Mouse (Mus musculus) MEL (cell line): Measurements from ENCODE around the gene Gm45337.

ENCODE experiments used
- CTCF ChIP-seq, 3 experiments: IDR thresholded peaks in 2 of 3; conservative IDR thresholded peaks in 1 of 3; 2 replicates each; pipeline ENCODE4 v1.5.1; 2011 to 2012; ENCODE audit warnings: low read length in 3 of 3, low read depth in 2 of 3, mild to moderate bottlenecking in 2 of 3, improper control_type of control experiment in 1 of 3, inconsistent platforms in 1 of 3, mixed read lengths in 1 of 3, moderate library complexity in 1 of 3; ENCODE audit not compliant: control insufficient read depth in 1 of 3, insufficient read depth in 1 of 3, poor library complexity in 1 of 3, severe bottlenecking in 1 of 3
- ELF1 ChIP-seq: IDR thresholded peaks from 2 replicates; pipeline ENCODE4 v1.6.1; 2014; ENCODE audit warnings: low read depth, mild to moderate bottlenecking, inconsistent platforms, low read length, improper control_type of control experiment, moderate library complexity
- EP300 ChIP-seq, 2 experiments: IDR thresholded peaks; 2 replicates each; pipeline ENCODE4 v1.6.1; 2011; ENCODE audit warnings: improper control_type of control experiment in 2 of 2, low read length in 2 of 2, low read depth in 1 of 2, mild to moderate bottlenecking in 1 of 2
- GATA1 ChIP-seq: IDR thresholded peaks from 2 replicates; pipeline ENCODE4 v1.6.1; 2011; ENCODE audit warnings: low read depth, low read length, improper control_type of control experiment
- KAT2A ChIP-seq: conservative IDR thresholded peaks from 2 replicates; pipeline ENCODE4 v1.6.1; 2012; ENCODE audit warnings: low read depth, low read length, improper control_type of control experiment, inconsistent platforms
- MAFK ChIP-seq: IDR thresholded peaks from 2 replicates; pipeline ENCODE4 v1.6.1; 2011; ENCODE audit warnings: low read depth, mild to moderate bottlenecking, low read length, improper control_type of control experiment, borderline replicate concordance
- MXI1 ChIP-seq: IDR thresholded peaks from 2 replicates; pipeline ENCODE4 v1.6.1; 2011; ENCODE audit warnings: mild to moderate bottlenecking, low read depth, low read length, improper control_type of control experiment
- POLR2A ChIP-seq, 2 experiments: IDR thresholded peaks; 2 replicates each; pipeline ENCODE4 v1.6.1; 2011 to 2012; ENCODE audit warnings: low read length in 2 of 2, mild to moderate bottlenecking in 2 of 2, control low read depth in 1 of 2, improper control_type of control experiment in 1 of 2, low read depth in 1 of 2, moderate library complexity in 1 of 2; ENCODE audit not compliant: control insufficient read depth in 1 of 2, insufficient read depth in 1 of 2, poor library complexity in 1 of 2
- POLR2AphosphoS2 ChIP-seq: IDR thresholded peaks from 2 replicates; pipeline ENCODE4 v1.6.1; 2011; ENCODE audit warnings: low read length, improper control_type of control experiment
- POLR2AphosphoS5 ChIP-seq: IDR thresholded peaks from 2 replicates; pipeline ENCODE4 v1.6.1; 2012; ENCODE audit warnings: low read depth, borderline replicate concordance, mild to moderate bottlenecking, inconsistent platforms, low read length, moderate library complexity, mixed read lengths
- RAD21 ChIP-seq: IDR thresholded peaks from 2 replicates; pipeline ENCODE4 v1.6.1; 2011; ENCODE audit warnings: mild to moderate bottlenecking, low read depth, low read length, improper control_type of control experiment
- TAL1 ChIP-seq: IDR thresholded peaks from 2 replicates; pipeline ENCODE4 v1.6.1; 2012; ENCODE audit warnings: mild to moderate bottlenecking, inconsistent platforms, low read length, moderate library complexity, mixed read lengths
- TCF12 ChIP-seq: IDR thresholded peaks from 2 replicates; pipeline ENCODE4 v1.6.1; 2014; ENCODE audit warnings: low read depth, mild to moderate bottlenecking, inconsistent platforms, low read length, improper control_type of control experiment, moderate library complexity
- ZC3H11A ChIP-seq: IDR thresholded peaks from 2 replicates; pipeline ENCODE4 v1.6.1; 2012; ENCODE audit warnings: low read depth, mild to moderate bottlenecking, inconsistent platforms, low read length, improper control_type of control experiment

- no peak for TF ChIP-seq CTCF (IDR thresholded peaks at IDR 0.05 in 2 of 3, conservative IDR thresholded peaks at IDR 0.05 in 1 of 3; ENCODE audit: control insufficient read depth in 1 of 3, insufficient read depth in 1 of 3, low read depth in 2 of 3, low read length in 3 of 3, poor library complexity in 1 of 3, severe bottlenecking in 1 of 3)
- TF ChIP-seq POLR2A (IDR thresholded peaks at IDR 0.05; ENCODE audit: control insufficient read depth in 1 of 2, insufficient read depth in 1 of 2, low read depth in 1 of 2, low read length in 2 of 2, poor library complexity in 1 of 2): no peak
- TF ChIP-seq EP300 (IDR thresholded peaks at IDR 0.05; ENCODE audit: low read depth in 1 of 2, low read length in 2 of 2): no peak
- no peak for TF ChIP-seq POLR2AphosphoS5
- no peak for TF ChIP-seq MXI1
- TF ChIP-seq TAL1: no peak
- TF ChIP-seq MAFK: no peak
- no peak for TF ChIP-seq TCF12
- TF ChIP-seq POLR2AphosphoS2: no peak
- no peak for TF ChIP-seq RAD21
- no peak for TF ChIP-seq GATA1
- TF ChIP-seq ZC3H11A: no peak
- TF ChIP-seq KAT2A: no peak
- TF ChIP-seq ELF1: no peak
These were observed 39.7 kb downstream of the Gm45337 start for GRCm38 (mm10) chr7:142104747-142105146.
